Mouse (Mus musculus) kidney, postnatal 0 days (tissue): ENCODE measurements around the gene Usp48. TPM values are rescaled to one million over a fixed set of nuclear protein-coding genes. Genes with fewer than 3 reads are reported as not detected.

Experiments
- ATAC-seq: fragments of 200-750 bp; cut with Nextera tagmentation; replicated peaks from 2 replicates; pipeline ENCODE4 v1.8.0; 2017; ENCODE audit warnings: low read depth, moderate number of reproducible peaks, moderate TSS enrichment, moderate library complexity; ENCODE audit not compliant: low FRiP score
- DNase-seq: peaks from one replicate; pipeline ENCODE4 v3.0.0-alpha.2; 2016; ENCODE audit warnings: low spot score
- H3K27ac ChIP-seq: fragments of 300-500 bp; sonication (generic); 2 replicates; pipeline ENCODE4 v1.5.1; 2014; ENCODE audit warnings: mild to moderate bottlenecking
- H3K27me3 ChIP-seq: fragments of 300-500 bp; sonication (generic); 2 replicates; pipeline ENCODE4 v1.6.1; 2014; ENCODE audit warnings: low read length, mixed read lengths; ENCODE audit not compliant: insufficient read depth
- H3K36me3 ChIP-seq: fragments of 300-500 bp; sonication (generic); 2 replicates; pipeline ENCODE4 v1.6.1; 2014; ENCODE audit warnings: low read length, mixed read lengths; ENCODE audit not compliant: insufficient read depth
- H3K4me1 ChIP-seq: fragments of 300-500 bp; sonication (generic); replicated peaks from 2 replicates; pipeline ENCODE4 v1.6.1; 2014; ENCODE audit warnings: antibody characterized with exemption, low read length, mixed read lengths; ENCODE audit not compliant: insufficient read depth
- H3K4me2 ChIP-seq: fragments of 300-500 bp; sonication (generic); 2 replicates; pipeline ENCODE4 v1.6.1; 2014; ENCODE audit warnings: mild to moderate bottlenecking, low read length, moderate library complexity, mixed read lengths
- H3K4me3 ChIP-seq: fragments of 300-500 bp; sonication (generic); replicated peaks from 2 replicates; pipeline ENCODE4 v1.5.1; 2014; ENCODE audit warnings: low read depth, low read length
- H3K9ac ChIP-seq: fragments of 300-500 bp; sonication (generic); 2 replicates; pipeline ENCODE4 v1.6.1; 2014; ENCODE audit warnings: low read depth, low read length
- H3K9me3 ChIP-seq: fragments of 300-500 bp; sonication (generic); replicated peaks from 2 replicates; pipeline ENCODE4 v1.6.1; 2016; ENCODE audit warnings: low read length, inconsistent platforms, mixed read lengths
- CTCF ChIP-seq: IDR thresholded peaks from 2 replicates; pipeline ENCODE4 v1.5.1; 2016; ENCODE audit warnings: antibody characterized with exemption, low read depth, mild to moderate bottlenecking, moderate library complexity
- whole genome bisulfite sequencing: fragments of 180-500 bp; shearing (Covaris S2); extraction: QIAGEN DNeasy Blood & Tissue Kit; methylation state at CpG from one replicate; pipeline ENCODE4 v1.1.7; 2014; 5-methylcytosine and 5-hydroxymethylcytosine counted together
- polyA plus RNA-seq: library from polyadenylated mRNA; unstranded; fragments of >200 nt; fragmentation: Nextera tagmentation; extraction: Ambion mirVana; gene quantifications from 2 replicates; pipeline ENCODE4 v1.2.1, GENCODE M21; 2015

The Usp48 gene
- polyA plus RNA-seq, 1 experiment from 2014 or later, result 40.4 TPM

- Histone ChIP-seq H3K9ac (no peak overlapping the region), H3K9me3 (no peaks in the 10 kb centered on the region), H3K27ac (no peak overlapping the region), H3K4me2 (no peak overlapping the region), H3K27me3 (0 out of 2 replicates have a peak, but pooled peaks cover 5% of the 10 kb centered on the region), H3K4me1 (peaks cover 5% of the 10 kb centered on the region; the same call in 1 of the 2 replicates), H3K4me3 (no peak overlapping the region), H3K36me3 (no peaks in the 10 kb centered on the region)
- 68% methylated on average over 5 of the region's 5 CpGs for WGBS
- DNase-seq (no peak), ATAC-seq (no peak)
- no peak for TF ChIP-seq CTCF
Observed at GRCm38 (mm10) chr4:137686303-137686702, 92.7 kb downstream of the Usp48 start.

DNA sequence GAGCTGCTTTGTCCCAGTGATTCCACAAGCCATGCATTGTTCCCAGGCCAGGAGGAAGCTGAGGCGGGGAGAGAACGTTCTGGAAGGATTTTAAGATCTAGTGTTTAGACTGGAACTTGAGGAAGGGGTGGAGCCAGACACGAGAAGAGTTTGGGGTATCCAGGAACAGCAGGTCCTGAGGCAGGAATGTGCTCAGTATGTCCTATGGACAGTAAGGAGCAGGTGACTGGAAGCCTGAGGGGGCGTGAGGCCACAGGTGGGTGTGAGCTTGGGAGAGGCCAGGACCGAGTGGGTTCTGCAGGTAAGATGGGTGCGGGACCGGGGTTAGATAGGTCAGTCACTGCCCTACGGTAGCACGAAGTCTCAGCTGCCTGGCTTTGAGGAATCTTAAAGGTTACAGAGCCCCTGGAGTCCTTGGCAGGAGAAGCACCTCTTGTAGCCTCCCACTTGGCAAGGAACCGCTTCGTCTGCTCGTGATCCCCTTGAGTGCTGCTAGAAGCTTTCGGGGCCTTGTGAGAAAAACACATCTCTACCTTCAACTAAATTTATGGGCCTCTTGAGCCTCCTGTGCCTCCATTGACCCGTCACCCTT is 93.8 kb downstream of the Usp48 start:
- Histone ChIP-seq H3K36me3 (no peaks in the 10 kb centered on the region), H3K27me3 (no peaks in the 10 kb centered on the region), H3K9me3 (no peaks in the 10 kb centered on the region), H3K27ac (no peak overlapping the region), H3K9ac (no peak overlapping the region), H3K4me3 (no peak overlapping the region), H3K4me2 (no peak overlapping the region), H3K4me1 (no peaks in the 10 kb centered on the region)
- no peak for TF ChIP-seq CTCF
- WGBS, result 41% methylated on average over 14 of the region's 14 CpGs
- ATAC-seq, result no peak
- no peak for DNase-seq

DNA sequence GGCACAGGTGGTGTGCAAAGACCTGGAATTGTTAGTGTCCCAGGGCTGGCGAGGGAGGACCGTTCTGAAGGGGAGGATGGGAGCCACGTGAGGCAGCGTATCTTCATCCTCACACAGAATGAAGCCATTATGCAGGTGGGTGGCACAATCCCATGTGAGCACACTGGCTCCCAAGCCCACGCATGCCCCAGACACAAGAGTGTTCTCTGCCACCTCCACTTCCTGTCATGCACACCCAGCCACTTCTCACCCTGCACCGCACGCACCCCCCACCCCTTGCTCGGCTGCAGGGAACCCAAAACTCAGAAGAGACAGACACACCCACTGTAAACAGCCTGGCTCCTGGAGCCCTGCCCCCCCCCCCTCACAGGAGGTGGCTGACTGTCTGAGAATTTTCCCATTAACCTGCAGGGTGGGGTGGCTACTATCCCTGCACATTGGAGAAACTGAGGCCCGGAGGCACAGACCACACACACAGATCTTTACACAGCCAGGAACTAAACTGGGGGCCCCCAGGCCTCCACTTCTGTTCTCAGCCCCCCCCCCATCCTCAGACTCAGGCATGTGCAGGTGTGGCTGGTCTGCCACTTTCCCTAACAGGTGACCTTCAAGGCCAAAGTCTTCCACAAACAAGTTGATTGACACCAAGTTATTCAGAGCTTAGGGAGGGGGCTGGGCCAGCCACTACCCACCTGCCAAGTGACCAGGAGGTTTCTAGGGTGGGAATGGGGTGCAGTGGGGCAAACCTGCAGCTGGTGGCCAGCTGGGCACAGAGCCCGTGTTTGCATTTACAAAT is 98.8 kb downstream of the Usp48 start:
- WGBS, result 82% methylated on average over 10 of the region's 10 CpGs
- H3K4me1 ChIP-seq, result peaks cover 4% of the 10 kb centered on the region; the same call in 1 of the 2 replicates
- no peaks in the 10 kb centered on the region for H3K36me3 ChIP-seq
- no peak overlapping the region for H3K4me2 ChIP-seq
- no peaks in the 10 kb centered on the region for H3K27me3 ChIP-seq
- H3K27ac ChIP-seq, result no peak overlapping the region
- H3K9me3 ChIP-seq, result no peaks in the 10 kb centered on the region
- no peak for DNase-seq
- no peak overlapping the region for H3K4me3 ChIP-seq
- ATAC-seq, result no peak
- H3K9ac ChIP-seq, result no peak overlapping the region
- no peak for TF ChIP-seq CTCF

- Histone ChIP-seq H3K27me3 (no peaks in the 10 kb centered on the region), H3K27ac (no peak overlapping the region), H3K36me3 (no peaks in the 10 kb centered on the region), H3K9ac (no peak overlapping the region), H3K4me2 (no peak overlapping the region), H3K4me1 (peaks cover 9% of the 10 kb centered on the region), H3K9me3 (no peaks in the 10 kb centered on the region), H3K4me3 (no peak overlapping the region)
- DNase-seq (no peak), ATAC-seq (no peak)
- WGBS, result 82% methylated on average over 8 of the region's 8 CpGs
- TF ChIP-seq CTCF, result no peak
Observed at GRCm38 (mm10) chr4:137695300-137695699, 101.7 kb downstream of the Usp48 start.

DNA sequence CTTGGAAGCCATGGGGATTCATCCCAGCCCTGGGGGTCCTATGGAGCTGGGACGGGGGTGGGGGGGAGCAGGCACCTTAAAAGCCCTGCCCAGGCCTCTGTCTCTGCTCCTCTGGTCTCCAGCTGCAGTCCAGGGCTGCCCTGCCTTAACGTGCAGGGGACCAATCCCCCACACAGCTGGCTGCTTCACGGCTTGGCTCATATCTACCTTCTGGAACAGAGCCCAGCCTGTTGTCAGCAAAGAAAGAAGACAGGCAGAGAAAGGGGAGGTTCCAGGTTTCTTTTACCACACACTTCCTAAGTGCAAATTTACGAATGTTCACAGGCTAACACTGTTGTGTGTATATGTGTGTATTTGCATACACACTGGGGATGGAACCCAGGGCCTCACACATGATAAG is 102.3 kb downstream of the Usp48 start:
- no peaks in the 10 kb centered on the region for H3K9me3 ChIP-seq
- H3K27me3 ChIP-seq, result no peaks in the 10 kb centered on the region
- TF ChIP-seq CTCF, result no peak
- H3K4me3 ChIP-seq, result no peak overlapping the region
- no peak overlapping the region for H3K9ac ChIP-seq
- DNase-seq (no peak), ATAC-seq (no peak)
- H3K27ac ChIP-seq, result no peak overlapping the region
- peaks cover 9% of the 10 kb centered on the region for H3K4me1 ChIP-seq
- H3K36me3 ChIP-seq, result no peaks in the 10 kb centered on the region
- H3K4me2 ChIP-seq, result no peak overlapping the region
- WGBS, result 22% methylated on average over 4 of the region's 4 CpGs

GRCm38 (mm10) chr4:137697156-137697885 is 103.8 kb downstream of the Usp48 start:
- Histone ChIP-seq H3K9me3 (no peaks in the 10 kb centered on the region), H3K9ac (no peak overlapping the region), H3K4me2 (no peak overlapping the region), H3K36me3 (no peaks in the 10 kb centered on the region), H3K27ac (peak overlapping the region; percentile 75), H3K4me1 (peaks cover 9% of the 10 kb centered on the region), H3K4me3 (no peak overlapping the region), H3K27me3 (no peaks in the 10 kb centered on the region)
- DNase-seq (no peak), ATAC-seq (peak; percentile 84)
- no peak for TF ChIP-seq CTCF
- 51% methylated on average over 13 of the region's 13 CpGs for WGBS
